Comparison of ENCODE assay signal across 8 mouse cellular contexts in the genomic region with DNA sequence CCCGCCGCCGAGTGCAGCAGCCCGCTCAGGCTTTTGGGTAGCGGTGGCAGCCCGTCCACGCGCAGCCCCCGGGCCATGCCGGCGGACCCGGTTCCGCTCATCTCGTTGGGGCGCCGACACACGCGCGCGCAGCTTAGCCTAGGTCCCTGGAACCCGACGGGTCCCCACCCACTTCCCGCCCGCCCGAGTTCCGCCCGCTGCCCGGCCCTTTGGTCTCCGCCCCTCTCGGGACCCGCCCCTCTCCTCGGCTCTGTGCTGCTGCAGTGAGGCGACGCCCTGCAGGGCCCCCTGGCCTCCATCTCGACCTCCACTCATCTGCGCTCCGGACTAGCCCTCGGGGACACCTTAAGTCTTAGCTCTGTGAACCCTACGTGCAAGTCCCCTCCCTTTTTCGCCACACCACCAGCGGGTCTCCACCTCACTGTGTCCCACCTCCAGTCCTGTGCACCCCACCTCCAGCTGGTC. TPM values are rescaled to one million over a fixed set of nuclear protein-coding genes. Genes with fewer than 3 reads are reported as not detected.
DNase-seq lines count a peak whose midpoint lies in the region; ATAC-seq and TF ChIP-seq lines count a peak whose summit lies in the region.

Gene Fam89a (minus strand): TSS at position 124 of the 465 bp plus-strand sequence.

- peaks cover 48% of the 10 kb centered on the region for H3K27me3 ChIP-seq in embryonic facial prominence, embryonic 15.5 days
- H3K27me3 ChIP-seq in heart, postnatal 0 days (ENCODE audit: control insufficient read depth, insufficient read depth, low read length) = peaks cover 35% of the 10 kb centered on the region

- H3K9me3 ChIP-seq in embryonic facial prominence, embryonic 15.5 days (replicated peaks) = no peaks in the 10 kb centered on the region
- no peaks in the 10 kb centered on the region for H3K9me3 ChIP-seq in heart, postnatal 0 days (replicated peaks; ENCODE audit: control insufficient read depth, low read length)

- H3K9ac ChIP-seq in embryonic facial prominence, embryonic 15.5 days = 0 out of 2 replicates have a peak within 1 kb of the TSS, but pooled peaks have one; percentile 16
- H3K9ac ChIP-seq in heart, postnatal 0 days (replicated peaks; ENCODE audit: low read depth, low read length) = peak within 1 kb of the TSS; percentile 33; the same call in 1 of the 2 replicates

- no peak for TF ChIP-seq EP300 in heart, postnatal 0 days (IDR thresholded peaks at IDR 0.05; ENCODE audit: low read depth)

- H3K4me1 ChIP-seq in embryonic facial prominence, embryonic 15.5 days = peaks cover 22% of the 10 kb centered on the region
- no peaks in the 10 kb centered on the region for H3K4me1 ChIP-seq in heart, postnatal 0 days (ENCODE audit: control insufficient read depth, insufficient read depth)

- peak; percentile 63 for ATAC-seq in embryonic facial prominence, embryonic 15.5 days (ENCODE audit: insufficient number of reproducible peaks, low FRiP score, low TSS enrichment, low read depth)
- peak; percentile 49 for ATAC-seq in heart, postnatal 0 days (ENCODE audit: insufficient read depth, low read depth)
- peak; percentile 87 for ATAC-seq in megakaryocyte progenitor cell, adult 5-6 weeks (replicated peaks; ENCODE audit: poor library complexity)

- H3K27ac ChIP-seq in embryonic facial prominence, embryonic 15.5 days (replicated peaks) = no peak within 1 kb of the TSS
- no peak within 1 kb of the TSS for H3K27ac ChIP-seq in heart, postnatal 0 days (ENCODE audit: low read depth)

- 1% methylated on average over 40 of the region's 41 CpGs for WGBS in embryonic facial prominence, embryonic 15.5 days
- WGBS in heart, postnatal 0 days = under 1% methylated on average over 37 of the region's 41 CpGs

- peak within 1 kb of the TSS; percentile 94 for H3K4me2 ChIP-seq in embryonic facial prominence, embryonic 15.5 days (replicated peaks)
- peak within 1 kb of the TSS; percentile 96 for H3K4me2 ChIP-seq in heart, postnatal 0 days (ENCODE audit: low read depth, low read length)

- TF ChIP-seq CTCF in heart, postnatal 0 days (IDR thresholded peaks at IDR 0.05; ENCODE audit: low read depth) = no peak

- DNase-seq in right cerebral cortex, adult 18-20 months = peak; percentile 9
- DNase-seq in right cerebral cortex, postnatal 25 days = no peak
- DNase-seq in heart, postnatal 0 days (ENCODE audit: low spot score) = peak; percentile 17
- peak; percentile 58 to 77 for DNase-seq in kidney, postnatal 25 days
- DNase-seq in spleen, postnatal 36 days (ENCODE audit: low spot score in 2 of 2) = peak; percentile 62 to 64
- DNase-seq in left cerebral cortex, adult 9 months (ENCODE audit: low spot score in 2 of 2) = no peak

- peak within 1 kb of the TSS; percentile 59 for H3K4me3 ChIP-seq in embryonic facial prominence, embryonic 15.5 days (replicated peaks)
- H3K4me3 ChIP-seq in heart, postnatal 0 days (ENCODE audit: low read depth, low read length) = peak within 1 kb of the TSS; percentile 71

- no peaks in the 10 kb centered on the region for H3K36me3 ChIP-seq in embryonic facial prominence, embryonic 15.5 days
- H3K36me3 ChIP-seq in heart, postnatal 0 days (replicated peaks; ENCODE audit: control insufficient read depth, insufficient read depth, low read length) = no peaks in the 10 kb centered on the region

RNA-seq across cellular contexts. Expression of gene Fam89a, which starts in this region (rescaled TPM):
- polyA plus RNA-seq in embryonic facial prominence, embryonic 15.5 days (2015; fragmentation: Nextera tagmentation; extraction: Ambion mirVana) = 5.4 and 6.6 TPM in 2 replicates
- not detected in 2 replicates for total RNA-seq in heart, postnatal 0 days (2014; rRNA removed; ENCODE audit: low replicate concordance)
- 0.89 and 1.1 TPM in 2 replicates for polyA plus RNA-seq in heart, postnatal 0 days (2015; fragmentation: Nextera tagmentation; extraction: Ambion mirVana)
- not detected in 2 replicates for total RNA-seq in megakaryocyte progenitor cell, adult 5-6 weeks (2015)
- not detected in 2 replicates for total RNA-seq in megakaryocyte progenitor cell, adult 5-6 weeks (2017)

Comparison
In these comparisons a context has a peak if more than half of its experiments do, and no peak if none do; other contexts are left out.
1. DNase-seq: peak in right cerebral cortex, adult 18-20 months (single experiment), heart, postnatal 0 days (single experiment), kidney, postnatal 25 days (2 of 2) and spleen, postnatal 36 days (2 of 2); none in right cerebral cortex, postnatal 25 days (single experiment) and left cerebral cortex, adult 9 months (0 of 2).
2. Peak in ATAC-seq in megakaryocyte progenitor cell, adult 5-6 weeks; RNA of the gene not detected or under 1 TPM.
3. Peak in every context shown above with its lines, with median percentiles within 50 percentile points of each other: ATAC-seq.